Mouse (Mus musculus) bone marrow macrophage, adult 2 months (primary cell): ENCODE data around the gene Unc45a.

Experiments
- CTCF ChIP-seq: IDR thresholded peaks from 2 replicates; pipeline ENCODE4 v1.5.1; 2012; ENCODE audit warnings: low read depth, mild to moderate bottlenecking, low read length, moderate library complexity
- POLR2A ChIP-seq: IDR thresholded peaks from 2 replicates; pipeline ENCODE4 v1.6.1; 2012; ENCODE audit warnings: mild to moderate bottlenecking, low read depth, low read length, borderline replicate concordance

- TF ChIP-seq CTCF: no peak
- no peak for TF ChIP-seq POLR2A
These were observed 33.9 kb upstream of the Unc45a start for GRCm38 (mm10) chr7:80374733-80375132.
